ENCODE assay signal across 8 mouse cellular contexts in genomic region chr15:8097853-8098252, GRCm38 (mm10). TPM values are rescaled to one million over a fixed set of nuclear protein-coding genes. Genes with fewer than 3 reads are reported as not detected.
A peak's percentile ranks its signal among the peaks of the same experiment; 100 is the strongest.
DNase-seq lines count a peak whose midpoint lies in the region; ATAC-seq and TF ChIP-seq lines count a peak whose summit lies in the region.

No protein-coding gene starts in this region.

- H3K27me3 ChIP-seq in heart, adult 2 months (ENCODE audit: control insufficient read depth, insufficient read depth, low read length) = no peaks in the 10 kb centered on the region
- H3K27me3 ChIP-seq in liver, embryonic 14.5 days (ENCODE audit: control insufficient read depth, insufficient read depth, low read length) = no peaks in the 10 kb centered on the region
- H3K27me3 ChIP-seq in stomach, postnatal 0 days (ENCODE audit: control insufficient read depth, insufficient read depth, low read length) = no peaks in the 10 kb centered on the region

- peak; percentile 84 for DNase-seq in CD4-positive helper T cell, adult 2 months (ENCODE audit: low read depth, low spot score)
- DNase-seq in adipocyte (ENCODE audit: low spot score) = peak; percentile 75
- peak; percentile 54 for DNase-seq in embryo, embryonic 11 days
- DNase-seq in heart, adult 2 months = peak; percentile 23 to 58
- peak; percentile 13 to 63 for DNase-seq in kidney, adult 8-10 months
- DNase-seq in liver, embryonic 14.5 days (ENCODE audit: low read depth in 3 of 3, low spot score in 3 of 3) = peak; percentile 69 to 80 (median 75)
- peak; percentile 87 for DNase-seq in naive thymus-derived CD4-positive, alpha-beta T cell, adult 2 months (ENCODE audit: low read depth)
- DNase-seq in stomach, postnatal 0 days (ENCODE audit: low spot score) = peak; percentile 79

- H3K79me2 ChIP-seq in heart, adult 2 months (replicated peaks; ENCODE audit: control insufficient read depth, insufficient read depth, low read length) = no peaks in the 10 kb centered on the region

- H3K9me3 ChIP-seq in liver, embryonic 14.5 days (ENCODE audit: control insufficient read depth, low read length) = no peaks in the 10 kb centered on the region
- no peaks in the 10 kb centered on the region for H3K9me3 ChIP-seq in stomach, postnatal 0 days (ENCODE audit: control insufficient read depth, low read length)

- H3K36me3 ChIP-seq in heart, adult 2 months (ENCODE audit: control insufficient read depth, insufficient read depth, low read length) = no peaks in the 10 kb centered on the region
- peaks cover 11% of the 10 kb centered on the region for H3K36me3 ChIP-seq in liver, embryonic 14.5 days (replicated peaks; ENCODE audit: control insufficient read depth, insufficient read depth, low read depth)
- H3K36me3 ChIP-seq in stomach, postnatal 0 days (ENCODE audit: control insufficient read depth, insufficient read depth, low read length) = no peaks in the 10 kb centered on the region

- no peak overlapping the region for H3K9ac ChIP-seq in heart, adult 2 months (ENCODE audit: low read depth, low read length)
- peak overlapping the region; percentile 93 for H3K9ac ChIP-seq in liver, embryonic 14.5 days (replicated peaks)
- H3K9ac ChIP-seq in stomach, postnatal 0 days (ENCODE audit: low read length) = no peak overlapping the region

- peak; percentile 73 for TF ChIP-seq CTCF in heart, adult 2 months (IDR thresholded peaks at IDR 0.05)
- TF ChIP-seq CTCF in liver, embryonic 14.5 days (IDR thresholded peaks at IDR 0.05; ENCODE audit: low read depth) = peak; percentile 93
- peak; percentile 84 for TF ChIP-seq CTCF in stomach, postnatal 0 days (IDR thresholded peaks at IDR 0.05; ENCODE audit: low read depth)

- WGBS in heart, adult 2 months = 25% methylated on average over 7 of the region's 7 CpGs
- 14% methylated on average over 7 of the region's 7 CpGs for WGBS in liver, embryonic 14.5 days (ENCODE audit: insufficient replicate concordance)
- WGBS in stomach, postnatal 0 days = 25% methylated on average over 7 of the region's 7 CpGs

- no peak for TF ChIP-seq EP300 in heart, adult 2 months (IDR thresholded peaks at IDR 0.05; ENCODE audit: insufficient read depth, low read depth, low read length)
- no peak for TF ChIP-seq EP300 in liver, embryonic 14.5 days (IDR thresholded peaks at IDR 0.05; ENCODE audit: low read depth)
- no peak for TF ChIP-seq EP300 in stomach, postnatal 0 days (optimal IDR thresholded peaks at IDR 0.05)

- no peak overlapping the region for H3K4me3 ChIP-seq in heart, adult 2 months
- H3K4me3 ChIP-seq in liver, embryonic 14.5 days (ENCODE audit: insufficient read depth in 1 of 2, low read depth in 2 of 2, low read length in 2 of 2) = peak overlapping the region; percentile 62 to 97
- H3K4me3 ChIP-seq in stomach, postnatal 0 days (ENCODE audit: low read depth, low read length) = no peak overlapping the region

- no peak for TF ChIP-seq POLR2A in heart, adult 2 months (IDR thresholded peaks at IDR 0.05; ENCODE audit: insufficient read depth, low read depth, low read length)

- H3K27ac ChIP-seq in heart, adult 2 months = no peak overlapping the region
- H3K27ac ChIP-seq in liver, embryonic 14.5 days = no peak overlapping the region
- H3K27ac ChIP-seq in stomach, postnatal 0 days (replicated peaks) = no peak overlapping the region

- H3K4me1 ChIP-seq in heart, adult 2 months (ENCODE audit: control insufficient read depth, insufficient read depth, low read length) = no peaks in the 10 kb centered on the region; the same call in 1 of the 2 replicates
- H3K4me1 ChIP-seq in liver, embryonic 14.5 days (replicated peaks; ENCODE audit: control insufficient read depth in 2 of 2, insufficient read depth in 2 of 2, low read length in 1 of 2) = peaks cover 0 to 7% of the 10 kb centered on the region in 2 experiments; a peak in 3 of 4 replicates
- H3K4me1 ChIP-seq in stomach, postnatal 0 days (replicated peaks; ENCODE audit: control insufficient read depth, insufficient read depth) = no peaks in the 10 kb centered on the region

- H3K4me2 ChIP-seq in liver, embryonic 14.5 days (ENCODE audit: low read depth) = peak overlapping the region; percentile 68
- peak overlapping the region; percentile 72 for H3K4me2 ChIP-seq in stomach, postnatal 0 days (replicated peaks; ENCODE audit: low read depth)

- intact Hi-C loops in heart, adult 2 months (cut with DNase I) = loop anchor here (10.0 kb wide), 1 partner anchor 633 kb away; no protein-coding TSS in a partner anchor

- peak; percentile 48 for ATAC-seq in liver, embryonic 14.5 days (ENCODE audit: insufficient read depth)
- ATAC-seq in stomach, postnatal 0 days (ENCODE audit: low FRiP score, low TSS enrichment) = peak; percentile 57; the same call in 1 of the 2 replicates

RNA-seq across cellular contexts. Expression of gene Wdr70, which starts 1.2 kb away (rescaled TPM):
- 10 to 100 TPM; 20.7 to 21.1 TPM for total RNA-seq in heart, adult 2 months (2021)
- polyA plus RNA-seq in heart, adult 2 months (2012; rRNA removed) = 12.1 and 15.6 TPM in 2 replicates
- polyA plus RNA-seq in liver, embryonic 14.5 days (2012; rRNA removed) = 7.1 and 10.5 TPM in 2 replicates
- polyA plus RNA-seq in liver, embryonic 14.5 days (2014; fragmentation: Nextera tagmentation; extraction: Ambion mirVana) = 18.0 and 19.1 TPM in 2 replicates
- 21.4 and 22.6 TPM in 2 replicates for polyA plus RNA-seq in stomach, postnatal 0 days (2015; fragmentation: Nextera tagmentation; extraction: Ambion mirVana)

RNA-seq across cellular contexts. Expression of gene Nup155, which starts 11.2 kb away (rescaled TPM):
- total RNA-seq in heart, adult 2 months (2021) = 10 to 100 TPM in 1 of 2 experiments, 1 to 10 TPM in 1; 9.5 to 10.0 TPM
- polyA plus RNA-seq in heart, adult 2 months (2012; rRNA removed) = 4.0 and 7.3 TPM in 2 replicates
- polyA plus RNA-seq in liver, embryonic 14.5 days (2012; rRNA removed) = 9.5 and 11.3 TPM in 2 replicates
- 11.7 and 11.9 TPM in 2 replicates for polyA plus RNA-seq in liver, embryonic 14.5 days (2014; fragmentation: Nextera tagmentation; extraction: Ambion mirVana)
- polyA plus RNA-seq in stomach, postnatal 0 days (2015; fragmentation: Nextera tagmentation; extraction: Ambion mirVana) = 3.0 and 3.8 TPM in 2 replicates

Comparison
In these comparisons a context has a peak if more than half of its experiments do, and no peak if none do; other contexts are left out.
1. H3K4me3 ChIP-seq: peak in liver, embryonic 14.5 days (2 of 2); none in heart, adult 2 months (single experiment) and stomach, postnatal 0 days (single experiment).
2. Peak in every context shown above with its lines, with median percentiles within 50 percentile points of each other: DNase-seq and CTCF ChIP-seq.